Mouse (Mus musculus) T-helper 1 cell (primary cell): ENCODE results near the gene Wbp1.

Experiments used
- in situ Hi-C: fragments of 300-600 bp; cut with MboI, MseI; formaldehyde crosslinking; loops from one replicate; pipeline ENCODE4 v1.15.1; 2025; ENCODE audit warnings: high pct_unique_total_duplicates

The Wbp1 gene

GRCm38 (mm10) chr6:83086121-83087035 is 35.0 kb downstream of the Wbp1 start, which contains the start of gene Lbx2:
TSS of gene Lbx2 (plus strand) at chr6:83086367.
- in situ Hi-C loops, result no loop called here

GRCm38 (mm10) chr6:83084477-83084876 is 36.9 kb downstream of the Wbp1 start:
- in situ Hi-C loops, result no loop called here

- in situ Hi-C loops, result no loop called here
Observed at GRCm38 (mm10) chr6:83083497-83083896, 37.9 kb downstream of the Wbp1 start.

- in situ Hi-C loops, result no loop called here
Observed at GRCm38 (mm10) chr6:83080210-83080609, 41.1 kb downstream of the Wbp1 start.

GRCm38 (mm10) chr6:83078324-83078858 is 43.0 kb downstream of the Wbp1 start:
- in situ Hi-C loops, result no loop called here

- in situ Hi-C loops, result no loop called here
Observed at GRCm38 (mm10) chr6:83077630-83078323, 43.6 kb downstream of the Wbp1 start, which contains the start of gene Pcgf1. TSS of gene Pcgf1 (plus strand) at chr6:83077869.

GRCm38 (mm10) chr6:83074979-83075378 is 46.4 kb downstream of the Wbp1 start:
- in situ Hi-C loops, result no loop called here

GRCm38 (mm10) chr6:83071220-83071619 is 50.1 kb downstream of the Wbp1 start:
- in situ Hi-C loops, result no loop called here

GRCm38 (mm10) chr6:83070311-83071219 is 50.8 kb downstream of the Wbp1 start:
- in situ Hi-C loops, result no loop called here

- in situ Hi-C loops, result no loop called here
Observed at GRCm38 (mm10) chr6:83070247-83070310, 51.3 kb downstream of the Wbp1 start, which contains the start of gene Tlx2. TSS of gene Tlx2 (minus strand) at chr6:83070293.

GRCm38 (mm10) chr6:83069488-83070246 is 51.7 kb downstream of the Wbp1 start:
- in situ Hi-C loops, result no loop called here
